Mouse (Mus musculus) MEL (cell line): Measurements from ENCODE around the gene Pga5.

ENCODE experiments used
- CTCF ChIP-seq, 3 experiments: IDR thresholded peaks in 2 of 3; conservative IDR thresholded peaks in 1 of 3; 2 replicates each; pipeline ENCODE4 v1.5.1; 2011 to 2012; ENCODE audit warnings: low read length in 3 of 3, low read depth in 2 of 3, mild to moderate bottlenecking in 2 of 3, improper control_type of control experiment in 1 of 3, inconsistent platforms in 1 of 3, mixed read lengths in 1 of 3, moderate library complexity in 1 of 3; ENCODE audit not compliant: control insufficient read depth in 1 of 3, insufficient read depth in 1 of 3, poor library complexity in 1 of 3, severe bottlenecking in 1 of 3
- GABPA ChIP-seq: IDR thresholded peaks from 2 replicates; pipeline ENCODE4 v1.6.1; 2012; ENCODE audit warnings: low read depth, mild to moderate bottlenecking, inconsistent platforms, low read length, improper control_type of control experiment, moderate library complexity
- GATA1 ChIP-seq: IDR thresholded peaks from 2 replicates; pipeline ENCODE4 v1.6.1; 2011; ENCODE audit warnings: low read depth, low read length, improper control_type of control experiment
- MAFK ChIP-seq: IDR thresholded peaks from 2 replicates; pipeline ENCODE4 v1.6.1; 2011; ENCODE audit warnings: low read depth, mild to moderate bottlenecking, low read length, improper control_type of control experiment, borderline replicate concordance
- NRF1 ChIP-seq: IDR thresholded peaks from 2 replicates; pipeline ENCODE4 v1.6.1; 2014; ENCODE audit warnings: low read depth, mild to moderate bottlenecking, inconsistent platforms, low read length, improper control_type of control experiment, moderate library complexity; ENCODE audit not compliant: poor library complexity, insufficient read depth, severe bottlenecking
- TAL1 ChIP-seq: IDR thresholded peaks from 2 replicates; pipeline ENCODE4 v1.6.1; 2012; ENCODE audit warnings: mild to moderate bottlenecking, inconsistent platforms, low read length, moderate library complexity, mixed read lengths
- USF1 ChIP-seq: IDR thresholded peaks from 2 replicates; pipeline ENCODE4 v1.6.1; 2014; ENCODE audit warnings: low read depth, mild to moderate bottlenecking, inconsistent platforms, low read length, improper control_type of control experiment, moderate library complexity
- ZMIZ1 ChIP-seq: IDR thresholded peaks from 2 replicates; pipeline ENCODE4 v1.6.1; 2012; ENCODE audit warnings: low read depth, mild to moderate bottlenecking, inconsistent platforms, low read length, improper control_type of control experiment, moderate library complexity

GRCm38 (mm10) chr19:10724629-10725363 lies 46.9 kb upstream of the Pga5 start:
- no peak for TF ChIP-seq CTCF (IDR thresholded peaks at IDR 0.05 in 2 of 3, conservative IDR thresholded peaks at IDR 0.05 in 1 of 3; ENCODE audit: control insufficient read depth in 1 of 3, insufficient read depth in 1 of 3, low read depth in 2 of 3, low read length in 3 of 3, poor library complexity in 1 of 3, severe bottlenecking in 1 of 3)
- no peak for TF ChIP-seq GABPA
- TF ChIP-seq ZMIZ1, result no peak
- TF ChIP-seq TAL1, result no peak
- no peak for TF ChIP-seq NRF1
- TF ChIP-seq USF1, result no peak
- TF ChIP-seq MAFK, result no peak
- TF ChIP-seq GATA1, result no peak
